Mouse (Mus musculus) liver, postnatal 0 days (tissue): ENCODE data around the gene Arhgap20.

Experiments used
- CTCF ChIP-seq: sonication (generic); IDR thresholded peaks from 2 replicates; pipeline ENCODE4 v1.5.1; 2016; ENCODE audit warnings: antibody characterized with exemption, low read depth
- EP300 ChIP-seq: IDR thresholded peaks from 2 replicates; pipeline ENCODE4 v1.6.1; 2016; ENCODE audit warnings: antibody characterized with exemption, low read depth, mild to moderate bottlenecking

- TF ChIP-seq EP300 (no peak), CTCF (no peak)
Measured at GRCm38 (mm10) chr9:51832368-51832767, 67.2 kb downstream of the Arhgap20 start.
